Mouse (Mus musculus): ENCODE results near the gene Fance.

GRCm38 (mm10) chr17:28280831-28281377 lies 32.4 kb upstream of the Fance start:
- no peak for TF ChIP-seq CTCF (IDR thresholded peaks at IDR 0.05; ENCODE audit: borderline replicate concordance, insufficient read depth, low read length)
- TF ChIP-seq POLR2A (IDR thresholded peaks at IDR 0.05; ENCODE audit: low read depth, low read length), result no peak

All from embryonic fibroblast, embryonic 13.5 days (primary cell).